Mouse (Mus musculus): ENCODE measurements around the gene Ubr4. TPM values are rescaled to one million over a fixed set of nuclear protein-coding genes. Genes with fewer than 3 reads are reported as not detected.
A peak's percentile ranks its signal among the peaks of the same experiment; 100 is the strongest.
"Not testable (repeated sequence)": the region's sequence is repeated elsewhere in the genome, so short reads cannot be mapped to it uniquely, and the experiment has no call there.

Gene Ubr4
- polyA plus RNA-seq, 1 experiment from 2014 or later, result 75.4 TPM

DNA sequence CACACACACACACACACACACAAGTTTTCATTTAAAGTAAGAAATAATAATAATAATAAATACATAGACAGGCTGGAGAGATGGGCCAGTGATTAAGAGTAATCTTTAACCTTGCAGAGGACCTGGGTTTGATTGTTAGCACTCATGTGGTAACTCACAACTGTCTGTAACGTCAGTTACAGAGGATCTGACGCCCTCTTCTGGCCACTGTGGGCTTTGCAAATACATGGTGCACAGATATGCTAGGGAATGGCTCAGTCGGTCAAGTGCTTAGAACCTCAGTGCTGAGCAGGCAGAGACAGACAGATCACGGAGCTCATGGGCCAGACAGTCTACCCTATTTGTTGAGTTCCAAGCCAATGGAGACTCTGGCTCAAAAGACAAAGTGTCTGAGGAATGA is 153.3 kb downstream of the Ubr4 start:
- DNase-seq (ENCODE audit: low spot score), result no peak
- H3K36me3 ChIP-seq, result no peaks in the 10 kb centered on the region
- H3K9me3 ChIP-seq, result no peaks in the 10 kb centered on the region
- H3K27ac ChIP-seq, result no peak overlapping the region
- WGBS, result 79% methylated on average over 4 of the region's 4 CpGs
- peaks cover 6% of the 10 kb centered on the region for H3K4me1 ChIP-seq
- 0 out of 2 replicates have a peak, but pooled peaks cover 10% of the 10 kb centered on the region for H3K27me3 ChIP-seq (ENCODE audit: insufficient read depth, poor library complexity, severe bottlenecking)
- H3K4me3 ChIP-seq, result no peak overlapping the region

DNA sequence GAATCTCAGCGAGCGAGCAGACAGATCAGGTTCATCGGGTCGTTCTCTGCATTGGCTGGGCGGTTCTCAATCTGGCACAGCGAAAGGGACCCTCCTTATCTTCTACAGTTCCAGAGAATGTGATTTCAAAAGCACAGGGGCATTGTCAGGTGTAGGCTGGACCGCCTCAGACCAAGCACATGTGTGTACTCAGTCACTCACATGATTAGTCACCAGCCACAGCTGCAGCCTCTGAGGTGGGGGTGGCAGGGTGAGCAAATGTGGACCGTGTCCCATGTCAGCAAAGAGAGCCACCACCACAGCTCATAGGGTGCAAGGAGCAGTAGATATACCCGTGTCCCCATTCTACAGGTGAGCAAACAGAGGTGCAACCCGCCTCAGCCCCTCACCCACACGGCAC is 154.3 kb downstream of the Ubr4 start:
- Histone ChIP-seq H3K27me3 (ENCODE audit: insufficient read depth, poor library complexity, severe bottlenecking) (0 out of 2 replicates have a peak, but pooled peaks cover 3% of the 10 kb centered on the region), H3K27ac (no peak overlapping the region), H3K36me3 (no peaks in the 10 kb centered on the region), H3K4me1 (no peaks in the 10 kb centered on the region), H3K4me3 (no peak overlapping the region), H3K9me3 (no peaks in the 10 kb centered on the region)
- 88% methylated on average over 11 of the region's 11 CpGs for WGBS
- no peak for DNase-seq (ENCODE audit: low spot score)

DNA sequence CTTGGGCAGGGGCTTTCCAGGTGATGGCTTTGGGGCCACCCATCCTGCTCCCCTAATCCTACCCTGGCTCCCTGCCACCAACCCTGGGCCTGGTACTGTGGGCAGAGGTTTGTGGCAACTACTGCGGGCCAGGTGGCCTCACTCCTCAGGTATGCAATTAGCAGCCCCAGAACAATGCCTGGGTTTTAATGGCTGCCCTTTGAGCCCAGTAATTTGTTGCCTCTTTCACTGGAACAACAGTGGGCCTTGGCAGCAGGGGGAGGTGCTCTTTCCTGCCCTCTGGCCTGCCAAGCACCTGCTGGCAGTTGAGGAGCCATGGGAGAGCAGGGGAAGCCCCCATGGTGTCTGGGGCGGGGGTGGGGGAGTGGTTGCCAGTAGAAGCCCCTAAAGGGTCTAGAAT is 156.7 kb downstream of the Ubr4 start:
- H3K36me3 ChIP-seq, result no peaks in the 10 kb centered on the region
- H3K4me1 ChIP-seq, result no peaks in the 10 kb centered on the region
- WGBS, result 74% methylated on average over 2 of the region's 2 CpGs
- 0 out of 2 replicates have a peak, but pooled peaks cover 3% of the 10 kb centered on the region for H3K27me3 ChIP-seq (ENCODE audit: insufficient read depth, poor library complexity, severe bottlenecking)
- H3K9me3 ChIP-seq, result 0 out of 2 replicates have a peak, but pooled peaks cover 3% of the 10 kb centered on the region
- H3K4me3 ChIP-seq, result no peak overlapping the region
- no peak overlapping the region; the same call in 1 of the 2 replicates for H3K27ac ChIP-seq
- no peak for DNase-seq (ENCODE audit: low spot score)

DNA sequence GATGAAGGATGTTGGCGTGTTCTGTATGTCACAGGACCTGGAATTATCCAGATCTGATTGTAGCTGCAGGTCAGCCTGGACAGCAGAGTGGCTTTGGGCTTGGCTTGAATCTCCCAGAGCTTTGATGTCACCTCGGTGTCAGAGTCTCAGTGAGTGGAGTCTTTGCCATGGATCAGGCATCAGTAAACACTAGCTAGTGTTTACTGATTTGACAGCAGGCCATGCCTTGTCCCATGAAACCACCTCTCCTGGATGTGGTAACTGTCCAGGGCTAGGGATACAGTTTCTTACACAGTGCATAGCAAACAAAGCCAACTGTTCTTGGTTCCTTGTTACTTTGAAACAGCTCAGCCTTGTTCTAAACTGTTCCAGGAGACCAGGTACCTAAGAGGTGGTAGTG is 159.1 kb downstream of the Ubr4 start:
- Histone ChIP-seq H3K27ac (no peak overlapping the region), H3K4me3 (no peak overlapping the region), H3K27me3 (ENCODE audit: insufficient read depth, poor library complexity, severe bottlenecking) (0 out of 2 replicates have a peak, but pooled peaks cover 3% of the 10 kb centered on the region), H3K4me1 (no peaks in the 10 kb centered on the region), H3K36me3 (no peaks in the 10 kb centered on the region), H3K9me3 (0 out of 2 replicates have a peak, but pooled peaks cover 3% of the 10 kb centered on the region)
- no peak for DNase-seq (ENCODE audit: low spot score)
- WGBS, result 72% methylated on average over 2 of the region's 2 CpGs

DNA sequence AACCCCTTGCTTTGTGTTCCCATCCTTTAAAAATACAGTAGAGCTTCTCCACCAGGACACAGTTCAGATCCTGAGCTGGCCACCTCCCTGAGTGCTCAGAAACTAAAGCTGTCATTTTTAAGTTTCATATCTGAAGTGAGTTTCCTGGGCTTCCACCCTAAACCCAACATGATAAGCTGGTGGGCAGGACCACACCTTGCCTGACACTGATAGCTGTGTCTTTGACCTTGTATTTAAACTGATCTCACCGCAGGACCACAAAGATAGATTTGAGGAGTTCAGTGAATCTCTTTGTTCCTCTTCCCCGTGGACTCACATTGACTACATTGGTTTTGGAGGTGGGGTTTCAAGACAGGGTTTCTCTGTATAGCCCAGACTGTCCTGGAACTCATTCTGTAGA is 160.6 kb downstream of the Ubr4 start:
- Histone ChIP-seq H3K27ac (no peak overlapping the region), H3K27me3 (ENCODE audit: insufficient read depth, poor library complexity, severe bottlenecking) (0 out of 2 replicates have a peak, but pooled peaks cover 3% of the 10 kb centered on the region), H3K4me1 (no peaks in the 10 kb centered on the region), H3K4me3 (no peak overlapping the region), H3K9me3 (0 out of 2 replicates have a peak, but pooled peaks cover 3% of the 10 kb centered on the region), H3K36me3 (no peaks in the 10 kb centered on the region)
- DNase-seq (ENCODE audit: low spot score), result no peak
- WGBS, result 77% methylated on average over 2 of the region's 2 CpGs

DNA sequence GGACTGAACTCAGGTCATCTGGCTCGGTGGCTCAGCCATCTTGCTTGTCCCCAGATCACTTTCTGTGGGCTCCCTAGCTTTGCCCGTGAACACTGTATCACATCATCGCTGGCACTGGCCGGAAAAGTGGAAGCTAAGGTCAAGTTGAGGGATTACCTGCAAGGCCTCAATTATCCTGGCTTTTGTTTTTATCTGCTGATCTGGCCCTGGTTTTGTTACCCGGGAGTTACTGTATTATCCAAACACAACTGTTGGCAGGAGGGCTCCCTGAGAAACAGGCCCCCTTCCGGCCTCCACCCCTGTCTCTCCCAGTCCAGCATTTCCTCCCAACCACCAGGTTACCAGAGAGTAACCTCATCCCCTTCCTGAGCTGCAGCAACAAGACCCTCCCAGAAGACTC is 166.8 kb downstream of the Ubr4 start:
- Histone ChIP-seq H3K36me3 (no peaks in the 10 kb centered on the region), H3K4me3 (no peak overlapping the region), H3K9me3 (no peaks in the 10 kb centered on the region), H3K4me1 (no peaks in the 10 kb centered on the region), H3K27ac (no peak overlapping the region), H3K27me3 (ENCODE audit: insufficient read depth, poor library complexity, severe bottlenecking) (peaks cover 28% of the 10 kb centered on the region)
- WGBS, result 61% methylated on average over 6 of the region's 6 CpGs
- no peak for DNase-seq (ENCODE audit: low spot score)

DNA sequence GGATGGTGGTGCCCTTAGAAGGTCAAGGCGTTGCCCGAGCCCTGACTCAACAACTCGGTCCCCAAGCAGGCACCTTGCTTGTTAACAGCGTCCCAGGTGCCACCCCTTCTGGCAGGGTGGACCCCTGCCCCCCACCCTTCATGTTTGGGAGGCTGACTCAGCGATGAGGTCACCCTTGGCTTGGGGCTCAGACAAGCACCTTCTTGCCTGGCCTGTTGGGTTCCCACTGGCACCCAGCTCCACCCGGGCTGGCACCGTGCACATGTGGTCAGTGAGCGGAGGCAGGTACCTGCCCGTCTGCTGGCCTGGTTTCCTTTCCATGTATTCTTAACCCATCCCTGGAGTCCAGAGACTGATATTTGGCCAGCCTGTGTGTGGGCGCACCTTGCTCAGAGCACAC is 169.5 kb downstream of the Ubr4 start:
- 0 out of 2 replicates have a peak, but pooled peaks cover 4% of the 10 kb centered on the region for H3K4me1 ChIP-seq
- peaks cover 28% of the 10 kb centered on the region for H3K27me3 ChIP-seq (ENCODE audit: insufficient read depth, poor library complexity, severe bottlenecking)
- no peak for DNase-seq (ENCODE audit: low spot score)
- H3K36me3 ChIP-seq, result no peaks in the 10 kb centered on the region
- no peak overlapping the region for H3K27ac ChIP-seq
- 88% methylated on average over 10 of the region's 10 CpGs for WGBS
- H3K9me3 ChIP-seq, result no peaks in the 10 kb centered on the region
- H3K4me3 ChIP-seq, result no peak overlapping the region

DNA sequence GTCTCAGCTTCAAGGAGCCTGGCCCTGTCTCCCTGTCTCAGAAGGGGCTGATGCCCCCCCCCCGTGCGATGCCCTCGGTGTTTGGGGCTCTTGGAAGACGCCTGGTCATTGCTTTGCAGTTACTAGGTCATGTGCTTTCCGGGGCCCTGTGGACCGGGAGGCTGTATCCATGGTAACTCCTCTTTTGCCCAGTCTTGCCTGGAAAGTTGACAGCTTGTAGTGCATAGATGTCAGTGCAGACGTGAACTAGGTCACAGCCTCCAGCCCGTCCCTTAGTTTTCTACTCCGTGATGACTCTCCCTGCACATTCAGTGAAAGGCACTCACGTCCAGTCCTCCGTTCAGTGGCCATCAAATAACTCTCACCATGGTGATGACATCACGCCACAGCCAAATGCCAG is 174.1 kb downstream of the Ubr4 start:
- Histone ChIP-seq H3K27me3 (ENCODE audit: insufficient read depth, poor library complexity, severe bottlenecking) (peaks cover 25% of the 10 kb centered on the region), H3K9me3 (no peaks in the 10 kb centered on the region), H3K27ac (no peak overlapping the region), H3K4me1 (0 out of 2 replicates have a peak, but pooled peaks cover 4% of the 10 kb centered on the region), H3K36me3 (no peaks in the 10 kb centered on the region), H3K4me3 (no peak overlapping the region)
- 70% methylated on average over 12 of the region's 12 CpGs for WGBS
- DNase-seq (ENCODE audit: low spot score), result no peak

DNA sequence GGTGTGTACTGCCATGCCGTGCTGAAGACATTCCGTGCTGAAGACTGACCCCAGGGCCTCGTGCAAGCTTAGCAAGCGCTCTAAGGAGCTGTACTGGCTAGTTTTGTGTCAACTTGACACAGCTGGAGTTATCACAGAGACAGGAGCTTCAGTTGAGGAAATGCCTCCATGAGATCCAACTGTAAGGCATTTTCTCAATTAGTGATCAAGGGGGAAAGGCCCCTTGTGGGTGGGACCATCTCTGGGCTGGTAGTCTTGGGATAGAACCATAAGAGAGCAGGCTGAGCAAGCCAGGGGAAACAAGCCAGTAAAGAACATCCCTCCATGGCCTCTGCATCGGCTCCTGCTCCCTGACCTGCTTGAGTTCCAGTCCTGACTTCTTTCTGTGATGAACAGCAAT is 177.8 kb downstream of the Ubr4 start, which contains the start of gene Iffo2:
Iffo2 (plus strand) TSS at position 301 of the 400 bp plus-strand sequence.
- WGBS, result 81% methylated on average over 5 of the region's 5 CpGs

DNA sequence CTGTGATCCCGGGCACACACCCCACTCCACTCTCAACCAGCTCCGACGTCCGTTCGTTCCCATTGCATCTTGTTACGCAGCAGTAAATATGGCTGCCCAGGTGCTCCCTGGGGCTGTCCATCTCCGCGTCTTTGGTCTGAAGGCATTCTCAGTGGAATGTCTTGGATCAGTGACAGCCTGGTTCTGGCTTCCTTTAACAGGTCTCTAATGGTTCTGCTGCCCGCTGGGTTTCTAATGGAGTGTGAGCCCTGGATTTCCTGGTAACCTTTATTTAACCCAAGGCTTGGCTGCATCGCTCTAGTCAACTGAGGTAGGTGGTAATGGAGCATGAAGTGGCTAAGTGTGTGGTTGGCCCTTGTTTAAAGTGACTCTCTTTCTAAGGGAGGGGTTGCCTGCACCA is 179.7 kb downstream of the Ubr4 start:
- WGBS, result 88% methylated on average over 10 of the region's 10 CpGs
- peaks cover 23% of the 10 kb centered on the region for H3K4me1 ChIP-seq
- no peaks in the 10 kb centered on the region for H3K9me3 ChIP-seq
- no peaks in the 10 kb centered on the region for H3K36me3 ChIP-seq
- H3K27ac ChIP-seq, result no peak overlapping the region
- H3K4me3 ChIP-seq, result no peak overlapping the region
- no peak for DNase-seq (ENCODE audit: low spot score)
- H3K27me3 ChIP-seq (ENCODE audit: insufficient read depth, poor library complexity, severe bottlenecking), result peaks cover 25% of the 10 kb centered on the region; the same call in 1 of the 2 replicates

More for the DNA sequence above, 177.8 kb downstream of the Ubr4 start, which contains the start of gene Iffo2:
- Histone ChIP-seq H3K27me3 (ENCODE audit: insufficient read depth, poor library complexity, severe bottlenecking) (0 out of 2 replicates have a peak, but pooled peaks cover 16% of the 10 kb centered on the region), H3K4me1 (peaks cover 10% of the 10 kb centered on the region)
- not testable (repeated sequence) for H3K36me3 ChIP-seq; DNase-seq (ENCODE audit: low spot score); H3K4me3 ChIP-seq; H3K27ac ChIP-seq; H3K9me3 ChIP-seq

DNA sequence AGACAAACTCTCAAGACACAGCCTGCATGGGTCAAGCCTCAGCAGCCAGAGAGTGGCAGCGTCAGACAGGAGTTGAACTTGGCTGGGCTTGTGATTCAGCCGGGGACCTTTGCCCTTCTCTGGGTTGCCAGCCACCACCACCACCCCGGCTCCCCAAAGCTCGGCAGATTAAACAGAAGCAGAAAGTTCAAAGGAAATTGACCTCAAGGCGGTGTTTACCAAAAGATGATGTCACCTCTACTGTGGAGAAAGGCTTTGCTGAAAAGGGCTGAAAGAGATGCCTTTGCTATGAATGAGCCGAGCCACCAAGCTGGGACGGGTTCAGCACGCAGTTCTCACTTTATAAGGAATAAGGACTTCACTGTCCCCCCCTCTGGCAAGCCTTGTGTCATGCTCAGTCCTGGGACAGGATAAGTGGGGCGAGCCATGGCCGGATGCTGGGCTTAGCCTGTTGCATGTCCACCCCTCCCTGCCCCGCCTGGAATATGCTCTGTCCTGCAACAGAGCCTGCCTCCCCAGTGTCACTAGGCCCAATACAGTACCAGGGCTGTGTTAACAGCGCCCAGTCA is 182.8 kb downstream of the Ubr4 start:
- peak; percentile 77 for DNase-seq (ENCODE audit: low spot score)
- H3K27ac ChIP-seq, result peak overlapping the region; percentile 77
- no peaks in the 10 kb centered on the region for H3K36me3 ChIP-seq
- no peaks in the 10 kb centered on the region for H3K9me3 ChIP-seq
- H3K4me3 ChIP-seq, result peak overlapping the region; percentile 6; the same call in 1 of the 2 replicates
- 34% methylated on average over 12 of the region's 12 CpGs for WGBS
- H3K4me1 ChIP-seq, result peaks cover 23% of the 10 kb centered on the region
- H3K27me3 ChIP-seq (ENCODE audit: insufficient read depth, poor library complexity, severe bottlenecking), result peaks cover 25% of the 10 kb centered on the region; the same call in 1 of the 2 replicates

DNA sequence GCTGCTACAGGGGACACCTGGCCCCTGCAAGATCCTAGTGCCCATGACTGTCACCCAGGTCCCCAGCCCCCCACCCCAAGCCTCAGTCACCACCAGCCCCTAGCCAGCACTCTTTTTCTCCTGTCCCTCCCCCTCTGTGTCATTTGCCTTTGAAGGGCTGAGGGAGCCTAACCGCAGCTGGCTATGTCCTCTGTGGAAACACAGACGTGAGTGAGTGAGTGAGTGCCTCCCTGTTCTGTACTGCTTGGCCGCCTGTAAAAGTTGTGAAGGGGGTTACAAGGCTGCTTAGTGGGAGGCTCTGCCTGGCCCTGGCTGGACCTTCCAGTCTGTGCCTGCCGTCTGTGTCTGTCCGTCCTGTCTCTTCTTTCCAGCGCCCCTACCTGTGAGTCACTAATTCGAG is 183.3 kb downstream of the Ubr4 start:
- Histone ChIP-seq H3K27ac (peak overlapping the region; percentile 77), H3K27me3 (ENCODE audit: insufficient read depth, poor library complexity, severe bottlenecking) (peaks cover 25% of the 10 kb centered on the region; the same call in 1 of the 2 replicates), H3K9me3 (no peaks in the 10 kb centered on the region), H3K36me3 (no peaks in the 10 kb centered on the region), H3K4me3 (no peak overlapping the region), H3K4me1 (peaks cover 23% of the 10 kb centered on the region)
- DNase-seq (ENCODE audit: low spot score), result no peak
- WGBS, result 54% methylated on average over 7 of the region's 7 CpGs

DNA sequence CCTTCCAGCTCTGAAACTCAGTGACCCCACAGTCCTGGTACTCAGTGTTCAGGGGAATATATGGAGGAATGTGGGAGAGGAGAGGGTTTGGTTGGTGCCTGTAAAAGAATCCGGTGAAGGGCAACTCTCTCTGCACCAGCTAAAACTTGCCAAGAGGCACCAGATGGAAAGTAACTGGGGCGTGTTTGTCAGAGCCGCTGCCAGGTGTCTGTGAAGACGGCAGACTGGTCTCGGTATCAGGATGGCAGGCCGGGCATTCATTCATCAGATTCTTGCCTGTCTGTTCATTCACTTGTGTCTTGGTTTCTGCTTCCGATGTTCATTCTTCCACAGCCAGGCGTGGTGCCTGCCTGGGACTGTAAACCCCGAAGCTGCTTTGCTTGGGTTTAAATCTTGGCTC is 184.3 kb downstream of the Ubr4 start:
- Histone ChIP-seq H3K9me3 (no peaks in the 10 kb centered on the region), H3K4me3 (no peak overlapping the region), H3K27ac (peak overlapping the region; percentile 77; the same call in 1 of the 2 replicates), H3K36me3 (no peaks in the 10 kb centered on the region), H3K27me3 (ENCODE audit: insufficient read depth, poor library complexity, severe bottlenecking) (peaks cover 23% of the 10 kb centered on the region; the same call in 1 of the 2 replicates), H3K4me1 (peaks cover 23% of the 10 kb centered on the region)
- no peak for DNase-seq (ENCODE audit: low spot score)
- 84% methylated on average over 9 of the region's 9 CpGs for WGBS

All from heart, embryonic 10.5 days (tissue).